Mouse (Mus musculus) forebrain, embryonic 16.5 days (tissue): ENCODE data around the gene Atg16l1. TPM values are rescaled to one million over a fixed set of nuclear protein-coding genes. Genes with fewer than 3 reads are reported as not detected.
"Not testable (repeated sequence)": the region's sequence is repeated elsewhere in the genome, so short reads cannot be mapped to it uniquely, and the experiment has no call there.

Source experiments
- ATAC-seq: fragments of 200-750 bp; cut with Nextera tagmentation; 2 replicates; pipeline ENCODE4 v1.8.0; 2017; ENCODE audit warnings: mild to moderate bottlenecking, moderate library complexity
- H3K27ac ChIP-seq: fragments of 300-500 bp; sonication (generic); 2 replicates; pipeline ENCODE4 v1.5.1; 2014; ENCODE audit warnings: low read length, control low read depth
- H3K27me3 ChIP-seq: fragments of 300-500 bp; sonication (generic); replicated peaks from 2 replicates; pipeline ENCODE4 v1.6.1; 2014; ENCODE audit warnings: low read length; ENCODE audit not compliant: control insufficient read depth, insufficient read depth
- H3K36me3 ChIP-seq: fragments of 300-500 bp; sonication (generic); 2 replicates; pipeline ENCODE4 v1.6.1; 2014; ENCODE audit not compliant: control insufficient read depth, insufficient read depth
- H3K4me1 ChIP-seq: fragments of 300-500 bp; sonication (generic); replicated peaks from 2 replicates; pipeline ENCODE4 v1.6.1; 2014; ENCODE audit warnings: low read length; ENCODE audit not compliant: control insufficient read depth, insufficient read depth
- H3K4me2 ChIP-seq: fragments of 300-500 bp; sonication (generic); 2 replicates; pipeline ENCODE4 v1.6.1; 2014; ENCODE audit warnings: mild to moderate bottlenecking, low read length, control low read depth
- H3K4me3 ChIP-seq: fragments of 300-500 bp; sonication (generic); replicated peaks from 2 replicates; pipeline ENCODE4 v1.5.1; 2014; ENCODE audit warnings: mild to moderate bottlenecking, low read length, control low read depth
- H3K9ac ChIP-seq: fragments of 300-500 bp; sonication (generic); replicated peaks from 2 replicates; pipeline ENCODE4 v1.6.1; 2014; ENCODE audit warnings: low read depth, low read length, control low read depth
- H3K9me3 ChIP-seq: fragments of 300-500 bp; sonication (generic); 2 replicates; pipeline ENCODE4 v1.6.1; 2016; ENCODE audit warnings: low read length; ENCODE audit not compliant: control insufficient read depth
- WGBS: fragments of 180-500 bp; shearing (Covaris S2); extraction: QIAGEN DNeasy Blood & Tissue Kit; methylation state at CpG from one replicate; pipeline ENCODE4 v1.1.7; 2014; 5-methylcytosine and 5-hydroxymethylcytosine counted together
- polyA plus RNA-seq: library from polyadenylated mRNA; unstranded; fragments of >200 nt; fragmentation: Nextera tagmentation; extraction: Ambion mirVana; gene quantifications from 2 replicates; pipeline ENCODE4 v1.2.1, GENCODE M21; 2015

The Atg16l1 gene
- polyA plus RNA-seq, 1 experiment from 2014 or later: 76.3 TPM

DNA sequence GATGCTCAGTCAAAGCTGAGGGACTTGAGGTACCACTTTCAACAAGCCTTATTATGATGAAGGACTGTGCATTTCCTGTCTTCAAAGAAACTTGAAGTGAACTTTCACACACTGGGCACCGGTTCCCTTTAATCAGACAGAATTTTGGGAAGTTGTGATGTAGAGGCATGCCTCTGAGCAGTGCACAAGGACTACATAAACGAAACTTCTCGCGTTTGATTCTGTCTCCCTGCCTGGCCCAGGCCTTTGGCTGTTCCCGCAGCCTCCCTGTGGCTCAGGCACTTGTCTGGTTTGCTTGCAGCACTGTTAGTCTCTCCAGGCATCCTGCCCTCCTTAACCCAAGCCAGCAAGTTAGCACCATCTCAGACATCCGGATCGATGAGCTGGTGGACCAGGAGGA is 58.0 kb downstream of the Atg16l1 start:
- Histone ChIP-seq H3K4me2 (no peak overlapping the region), H3K4me3 (no peak overlapping the region), H3K36me3 (peaks cover 2% of the 10 kb centered on the region; the same call in 1 of the 2 replicates), H3K27ac (no peak overlapping the region), H3K9ac (no peak overlapping the region), H3K27me3 (no peaks in the 10 kb centered on the region), H3K4me1 (0 out of 2 replicates have a peak, but pooled peaks cover 4% of the 10 kb centered on the region), H3K9me3 (no peaks in the 10 kb centered on the region)
- WGBS: 81% methylated on average over 7 of the region's 7 CpGs
- ATAC-seq: no peak

DNA sequence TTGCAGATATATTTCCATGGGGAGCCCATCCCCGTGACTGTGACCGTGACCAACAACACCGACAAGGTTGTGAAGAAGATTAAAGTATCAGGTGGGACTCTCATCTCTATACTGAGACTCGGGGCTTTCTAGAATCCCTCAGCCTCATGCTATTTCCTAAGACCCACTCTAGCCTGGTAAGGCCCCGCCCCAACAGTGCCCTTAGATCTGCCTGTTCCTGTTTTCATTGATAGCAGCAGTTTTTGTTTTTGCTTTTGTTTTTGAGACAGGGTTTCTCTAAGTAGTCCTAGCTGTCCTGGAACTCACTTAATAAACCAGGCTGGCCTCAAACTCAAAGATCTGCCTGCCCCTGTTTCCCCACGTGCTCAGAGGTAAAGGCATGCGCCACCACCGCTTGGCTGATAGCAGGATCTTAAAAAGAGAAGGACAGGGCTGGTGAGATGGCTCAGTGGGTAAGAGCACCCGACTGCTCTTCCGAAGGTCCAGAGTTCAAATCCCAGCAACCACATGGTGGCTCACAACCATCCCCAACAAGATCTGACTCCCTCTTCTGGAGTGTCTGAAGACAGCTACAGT is 68.8 kb downstream of the Atg16l1 start:
- H3K4me3 ChIP-seq: no peak overlapping the region
- H3K9ac ChIP-seq: no peak overlapping the region
- no peak overlapping the region for H3K27ac ChIP-seq
- no peaks in the 10 kb centered on the region for H3K27me3 ChIP-seq
- no peaks in the 10 kb centered on the region for H3K9me3 ChIP-seq
- no peaks in the 10 kb centered on the region for H3K4me1 ChIP-seq
- whole genome bisulfite sequencing: 89% methylated on average over 10 of the region's 10 CpGs
- H3K4me2 ChIP-seq: no peak overlapping the region
- H3K36me3 ChIP-seq: no peaks in the 10 kb centered on the region
- no peak for ATAC-seq

DNA sequence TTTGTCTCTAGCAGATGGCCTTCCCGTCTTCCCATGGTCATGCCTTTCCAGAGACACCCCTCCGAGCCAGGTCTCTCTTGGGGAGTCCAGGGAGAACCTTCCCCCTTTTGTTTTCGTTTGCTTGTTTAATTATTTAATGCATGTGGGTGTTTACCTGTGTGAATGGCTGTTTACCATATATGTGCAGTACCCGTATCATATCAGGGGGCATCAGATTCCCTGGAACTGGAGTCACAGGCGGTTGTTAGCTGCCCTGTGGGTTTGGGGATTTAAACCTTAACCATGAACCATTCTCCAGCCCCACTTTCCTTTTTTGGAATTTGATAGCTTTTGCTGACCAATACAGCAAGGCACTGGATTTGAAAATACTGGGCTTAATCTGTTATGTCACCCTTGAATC is 69.6 kb downstream of the Atg16l1 start:
- no peak overlapping the region for H3K9ac ChIP-seq
- H3K4me3 ChIP-seq: no peak overlapping the region
- ATAC-seq: no peak
- H3K4me1 ChIP-seq: no peaks in the 10 kb centered on the region
- no peaks in the 10 kb centered on the region for H3K36me3 ChIP-seq
- no peak overlapping the region for H3K27ac ChIP-seq
- WGBS: 86% methylated on average over 5 of the region's 5 CpGs
- no peaks in the 10 kb centered on the region for H3K27me3 ChIP-seq
- H3K9me3 ChIP-seq: no peaks in the 10 kb centered on the region
- H3K4me2 ChIP-seq: no peak overlapping the region

GRCm38 (mm10) chr1:87825991-87826390 is 70.3 kb downstream of the Atg16l1 start:
- no peak for ATAC-seq
- 86% methylated on average over 6 of the region's 6 CpGs for WGBS

GRCm38 (mm10) chr1:87826474-87826873 is 70.8 kb downstream of the Atg16l1 start:
- H3K9me3 ChIP-seq: no peaks in the 10 kb centered on the region
- no peaks in the 10 kb centered on the region for H3K36me3 ChIP-seq
- no peak overlapping the region for H3K4me3 ChIP-seq
- ATAC-seq: no peak
- H3K4me2 ChIP-seq: no peak overlapping the region
- no peak overlapping the region for H3K9ac ChIP-seq
- no peaks in the 10 kb centered on the region for H3K27me3 ChIP-seq
- H3K27ac ChIP-seq: no peak overlapping the region
- 54% methylated on average over 2 of the region's 2 CpGs for WGBS
- H3K4me1 ChIP-seq: no peaks in the 10 kb centered on the region

More at GRCm38 (mm10) chr1:87825991-87826390, 70.3 kb downstream of the Atg16l1 start:
- Histone ChIP-seq H3K27ac (no peak overlapping the region), H3K4me2 (no peak overlapping the region), H3K4me3 (no peak overlapping the region), H3K4me1 (no peaks in the 10 kb centered on the region), H3K27me3 (no peaks in the 10 kb centered on the region), H3K9me3 (no peaks in the 10 kb centered on the region), H3K9ac (no peak overlapping the region), H3K36me3 (no peaks in the 10 kb centered on the region)

GRCm38 (mm10) chr1:87827476-87827875 is 71.8 kb downstream of the Atg16l1 start:
- 77% methylated on average over 1 of the region's 1 CpGs for WGBS
- not testable (repeated sequence) for H3K9me3 ChIP-seq, H3K4me3 ChIP-seq, H3K36me3 ChIP-seq, H3K27ac ChIP-seq, ATAC-seq, H3K27me3 ChIP-seq, H3K9ac ChIP-seq, H3K4me1 ChIP-seq, H3K4me2 ChIP-seq

- H3K9ac ChIP-seq: no peak overlapping the region
- no peaks in the 10 kb centered on the region for H3K36me3 ChIP-seq
- H3K9me3 ChIP-seq: no peaks in the 10 kb centered on the region
- no peak for ATAC-seq
- no peaks in the 10 kb centered on the region for H3K27me3 ChIP-seq
- no peak overlapping the region for H3K27ac ChIP-seq
- H3K4me3 ChIP-seq: no peak overlapping the region
- WGBS: 82% methylated on average over 9 of the region's 9 CpGs
- no peak overlapping the region for H3K4me2 ChIP-seq
- no peaks in the 10 kb centered on the region for H3K4me1 ChIP-seq
Observed at GRCm38 (mm10) chr1:87828185-87828584, 72.5 kb downstream of the Atg16l1 start.

DNA sequence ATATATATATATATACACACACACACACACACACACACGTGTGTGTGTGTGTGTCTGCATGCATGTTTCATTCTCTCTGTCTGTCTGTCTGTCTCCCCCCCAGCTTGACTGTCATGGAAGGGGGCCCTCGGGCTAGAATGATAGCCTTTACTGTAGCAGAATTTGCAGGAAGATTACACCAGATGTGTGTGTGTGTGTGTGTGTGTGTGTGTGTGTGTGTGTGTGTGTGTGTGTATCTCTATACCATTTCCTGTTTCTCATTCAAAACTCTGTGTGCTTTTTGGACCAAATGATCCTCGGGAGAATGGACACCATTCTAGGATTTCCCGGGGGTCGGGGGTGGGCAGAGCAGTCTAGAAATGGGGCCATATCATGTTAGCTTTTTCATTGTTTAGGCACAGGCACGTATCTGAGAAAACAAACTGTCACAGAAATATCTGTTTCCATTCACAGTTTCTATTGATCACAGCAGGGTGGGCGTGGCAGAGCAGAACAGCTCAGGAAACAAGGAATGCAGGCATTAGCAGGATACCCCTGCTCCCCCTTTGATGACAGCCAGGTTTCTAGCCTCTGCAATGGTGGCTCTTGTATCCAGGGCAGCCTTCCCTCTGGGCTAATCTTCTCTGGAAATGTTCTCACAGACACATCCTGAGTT is 73.4 kb downstream of the Atg16l1 start:
- H3K9ac ChIP-seq: no peak overlapping the region
- ATAC-seq: no peak; the same call in 1 of the 2 replicates
- no peak overlapping the region for H3K4me2 ChIP-seq
- H3K27me3 ChIP-seq: no peaks in the 10 kb centered on the region
- H3K27ac ChIP-seq: no peak overlapping the region
- H3K9me3 ChIP-seq: no peaks in the 10 kb centered on the region
- 42% methylated on average over 7 of the region's 7 CpGs for WGBS
- no peaks in the 10 kb centered on the region for H3K36me3 ChIP-seq
- H3K4me1 ChIP-seq: no peaks in the 10 kb centered on the region
- no peak overlapping the region for H3K4me3 ChIP-seq

- H3K9me3 ChIP-seq: no peaks in the 10 kb centered on the region
- WGBS: 61% methylated on average over 6 of the region's 6 CpGs
- no peak overlapping the region for H3K4me3 ChIP-seq
- H3K27me3 ChIP-seq: no peaks in the 10 kb centered on the region
- no peaks in the 10 kb centered on the region for H3K36me3 ChIP-seq
- no peak overlapping the region for H3K9ac ChIP-seq
- no peak overlapping the region for H3K27ac ChIP-seq
- no peak for ATAC-seq
- no peak overlapping the region for H3K4me2 ChIP-seq
- no peaks in the 10 kb centered on the region for H3K4me1 ChIP-seq
Observed at GRCm38 (mm10) chr1:87829621-87830211, 74.0 kb downstream of the Atg16l1 start.
